Mouse (Mus musculus): ENCODE results near the gene 2310061I04Rik. TPM values are rescaled to one million over a fixed set of nuclear protein-coding genes. Genes with fewer than 3 reads are reported as not detected.
"Not testable (repeated sequence)": the region's sequence is repeated elsewhere in the genome, so short reads cannot be mapped to it uniquely, and the experiment has no call there.

2310061I04Rik gene
- total RNA-seq (2014; rRNA removed) (4.9 and 7.0 TPM in 2 replicates), polyA plus RNA-seq (2012; rRNA removed) (35.3 and 37.4 TPM in 2 replicates)

DNA sequence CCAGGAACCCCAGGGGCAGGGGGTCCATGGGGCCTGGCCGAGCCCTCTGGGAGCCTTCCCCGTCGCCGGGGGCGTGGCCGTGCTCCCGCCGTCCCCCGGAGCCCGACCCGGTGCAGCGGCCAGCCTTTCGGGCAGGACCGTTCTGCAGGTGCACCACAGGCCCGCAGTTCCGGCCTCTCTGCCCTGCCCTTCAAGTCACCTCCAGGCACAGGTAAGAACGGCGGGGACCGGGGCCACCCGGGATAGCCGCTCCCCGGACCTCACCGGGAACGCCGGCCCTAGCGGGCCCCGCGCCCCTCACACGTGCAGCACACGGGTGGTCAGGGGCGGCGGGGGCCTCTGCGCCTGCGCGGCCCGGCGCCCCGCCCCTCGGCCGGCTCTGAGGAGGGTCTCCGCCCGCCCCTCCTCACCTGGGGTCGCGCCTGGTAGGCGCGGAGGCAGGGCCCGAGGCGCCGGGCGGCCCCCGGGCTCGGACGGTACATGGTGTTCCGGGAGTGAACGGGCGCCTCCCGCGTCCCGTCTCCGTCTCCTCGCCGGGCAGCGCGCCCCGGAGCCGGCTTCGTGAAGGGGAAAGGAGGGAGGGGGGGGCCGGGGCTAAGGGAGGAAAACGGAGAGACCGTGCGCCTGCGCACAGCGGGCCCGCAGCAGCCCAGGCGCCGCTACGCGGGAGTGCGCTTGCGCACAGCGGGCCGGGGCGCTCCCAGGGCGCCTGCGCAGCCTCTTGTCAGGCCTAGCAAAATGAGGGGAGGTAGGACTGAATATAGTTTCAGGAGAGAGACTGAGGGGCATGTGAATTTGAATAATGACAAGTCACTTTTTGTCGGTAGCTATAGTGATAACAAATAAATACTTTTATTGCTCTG, at the start of gene 2310061I04Rik:
Gene 2310061I04Rik, minus strand, starts transcription at position 651 of the 863 bp plus-strand sequence.
- Histone ChIP-seq H3K9ac (ENCODE audit: low read depth, low read length) (peak within 1 kb of the TSS; percentile 92), H3K4me1 (ENCODE audit: control insufficient read depth, insufficient read depth, low read length) (peaks cover 7% of the 10 kb centered on the region), H3K27me3 (ENCODE audit: control insufficient read depth, insufficient read depth, low read length) (no peaks in the 10 kb centered on the region), H3K79me2 (ENCODE audit: control insufficient read depth, insufficient read depth, low read length) (peaks cover 2% of the 10 kb centered on the region; the same call in 1 of the 2 replicates), H3K36me3 (ENCODE audit: control insufficient read depth, insufficient read depth, low read length) (peaks cover 7% of the 10 kb centered on the region), H3K4me3 (ENCODE audit: insufficient read depth, low read depth, low read length) (peak within 1 kb of the TSS; percentile 85), H3K27ac (replicated peaks; ENCODE audit: insufficient read depth, low read depth, low read length) (peak within 1 kb of the TSS; percentile 82)
- TF ChIP-seq CTCF (IDR thresholded peaks at IDR 0.05; ENCODE audit: low read depth, low read length) (no peak), POLR2A (IDR thresholded peaks at IDR 0.05; ENCODE audit: extremely low read depth, insufficient read depth, low read length) (no peak)
- WGBS = under 1% methylated on average over 80 of the region's 86 CpGs
- DNase-seq (ENCODE audit: extremely low read depth, low read depth, low spot score) = peak; percentile 67

DNA sequence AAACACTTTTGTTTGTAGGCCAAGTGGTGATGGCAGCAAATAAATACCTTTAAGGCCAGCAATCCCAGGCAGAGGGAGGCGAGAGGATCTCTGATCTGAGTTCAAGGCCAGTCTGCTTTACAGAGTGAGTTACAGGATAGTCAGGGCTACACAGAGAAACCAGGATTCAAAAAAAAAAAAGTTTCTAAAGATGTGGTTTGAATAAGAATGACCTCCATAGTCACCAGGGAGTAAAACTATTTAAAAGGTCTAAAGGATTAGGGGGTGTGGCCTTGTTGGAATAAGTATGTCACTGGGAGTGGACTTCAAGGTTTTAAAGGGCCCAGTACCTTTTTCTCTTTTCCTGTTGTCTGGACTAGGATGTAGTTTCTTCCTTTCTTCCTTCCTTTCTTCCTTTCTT, 42.7 kb upstream of the 2310061I04Rik start:
- TF ChIP-seq POLR2A (IDR thresholded peaks at IDR 0.05; ENCODE audit: extremely low read depth, insufficient read depth, low read length) (no peak), CTCF (IDR thresholded peaks at IDR 0.05; ENCODE audit: low read depth, low read length) (no peak)
- 63% methylated on average over 1 of the region's 1 CpGs for WGBS
- no peak for DNase-seq (ENCODE audit: extremely low read depth, low read depth, low spot score)

DNA sequence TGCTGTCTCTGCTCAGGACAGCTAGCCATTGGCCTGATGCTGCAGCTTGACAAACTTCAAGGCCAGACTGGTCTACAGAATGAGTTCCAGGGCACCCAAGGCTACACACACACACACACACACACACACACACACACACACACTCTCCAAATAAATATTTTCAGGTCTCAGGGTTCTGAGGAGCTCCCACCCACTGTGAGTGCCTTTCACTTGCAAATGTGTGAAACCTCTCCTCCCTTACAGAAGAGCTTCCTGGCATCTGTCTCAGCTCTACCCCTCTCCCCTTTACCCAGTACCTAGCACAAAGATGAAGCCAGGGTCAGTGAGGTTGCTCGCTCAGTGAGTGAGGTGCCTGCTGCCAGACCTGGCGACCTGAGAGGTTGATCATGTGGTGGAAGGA, 41.9 kb upstream of the 2310061I04Rik start:
- no peak for DNase-seq (ENCODE audit: extremely low read depth, low read depth, low spot score)
- no peaks in the 10 kb centered on the region for H3K4me1 ChIP-seq (ENCODE audit: control insufficient read depth, insufficient read depth, low read length)
- no peak overlapping the region for H3K27ac ChIP-seq (replicated peaks; ENCODE audit: insufficient read depth, low read depth, low read length)
- H3K36me3 ChIP-seq (ENCODE audit: control insufficient read depth, insufficient read depth, low read length) = no peaks in the 10 kb centered on the region
- H3K27me3 ChIP-seq (ENCODE audit: control insufficient read depth, insufficient read depth, low read length) = no peaks in the 10 kb centered on the region
- TF ChIP-seq POLR2A (IDR thresholded peaks at IDR 0.05; ENCODE audit: extremely low read depth, insufficient read depth, low read length) = no peak
- TF ChIP-seq CTCF (IDR thresholded peaks at IDR 0.05; ENCODE audit: low read depth, low read length) = no peak
- H3K79me2 ChIP-seq (ENCODE audit: control insufficient read depth, insufficient read depth, low read length) = no peaks in the 10 kb centered on the region
- 66% methylated on average over 2 of the region's 2 CpGs for WGBS
- H3K4me3 ChIP-seq (ENCODE audit: insufficient read depth, low read depth, low read length) = no peak overlapping the region
- no peak overlapping the region for H3K9ac ChIP-seq (ENCODE audit: low read depth, low read length)

More for the DNA sequence above, 42.7 kb upstream of the 2310061I04Rik start:
- Histone ChIP-seq H3K9ac (ENCODE audit: low read depth, low read length) (no peak overlapping the region), H3K27me3 (ENCODE audit: control insufficient read depth, insufficient read depth, low read length) (no peaks in the 10 kb centered on the region), H3K27ac (replicated peaks; ENCODE audit: insufficient read depth, low read depth, low read length) (no peak overlapping the region), H3K4me3 (ENCODE audit: insufficient read depth, low read depth, low read length) (no peak overlapping the region), H3K4me1 (ENCODE audit: control insufficient read depth, insufficient read depth, low read length) (no peaks in the 10 kb centered on the region), H3K36me3 (ENCODE audit: control insufficient read depth, insufficient read depth, low read length) (no peaks in the 10 kb centered on the region), H3K79me2 (ENCODE audit: control insufficient read depth, insufficient read depth, low read length) (no peaks in the 10 kb centered on the region)

- no peaks in the 10 kb centered on the region for H3K4me1 ChIP-seq (ENCODE audit: control insufficient read depth, insufficient read depth, low read length)
- 18% methylated on average over 2 of the region's 2 CpGs for WGBS
- H3K27ac ChIP-seq (replicated peaks; ENCODE audit: insufficient read depth, low read depth, low read length) = no peak overlapping the region
- H3K9ac ChIP-seq (ENCODE audit: low read depth, low read length) = no peak overlapping the region
- no peak for TF ChIP-seq POLR2A (IDR thresholded peaks at IDR 0.05; ENCODE audit: extremely low read depth, insufficient read depth, low read length)
- peak; percentile 88 for TF ChIP-seq CTCF (IDR thresholded peaks at IDR 0.05; ENCODE audit: low read depth, low read length)
- H3K4me3 ChIP-seq (ENCODE audit: insufficient read depth, low read depth, low read length) = no peak overlapping the region
- H3K79me2 ChIP-seq (ENCODE audit: control insufficient read depth, insufficient read depth, low read length) = no peaks in the 10 kb centered on the region
- no peaks in the 10 kb centered on the region for H3K36me3 ChIP-seq (ENCODE audit: control insufficient read depth, insufficient read depth, low read length)
- H3K27me3 ChIP-seq (ENCODE audit: control insufficient read depth, insufficient read depth, low read length) = no peaks in the 10 kb centered on the region
- peak; percentile 57 for DNase-seq (ENCODE audit: extremely low read depth, low read depth, low spot score)
Observed at GRCm38 (mm10) chr17:35937700-35938348, 40.6 kb upstream of the 2310061I04Rik start.

GRCm38 (mm10) chr17:35935763-35936162, 38.5 kb upstream of the 2310061I04Rik start:
- not testable (repeated sequence) for H3K36me3 ChIP-seq (ENCODE audit: control insufficient read depth, insufficient read depth, low read length); H3K9ac ChIP-seq (ENCODE audit: low read depth, low read length); H3K27me3 ChIP-seq (ENCODE audit: control insufficient read depth, insufficient read depth, low read length); H3K4me1 ChIP-seq (ENCODE audit: control insufficient read depth, insufficient read depth, low read length); DNase-seq (ENCODE audit: extremely low read depth, low read depth, low spot score); H3K27ac ChIP-seq (replicated peaks; ENCODE audit: insufficient read depth, low read depth, low read length); H3K79me2 ChIP-seq (ENCODE audit: control insufficient read depth, insufficient read depth, low read length); H3K4me3 ChIP-seq (ENCODE audit: insufficient read depth, low read depth, low read length)
- WGBS = 86% methylated on average over 14 of the region's 14 CpGs

All from liver, adult 2 months (tissue).